Mouse (Mus musculus): ENCODE data around the gene Cckbr.
"Not testable (repeated sequence)": the region's sequence is repeated elsewhere in the genome, so short reads cannot be mapped to it uniquely, and the experiment has no call there.

Cckbr gene

DNA sequence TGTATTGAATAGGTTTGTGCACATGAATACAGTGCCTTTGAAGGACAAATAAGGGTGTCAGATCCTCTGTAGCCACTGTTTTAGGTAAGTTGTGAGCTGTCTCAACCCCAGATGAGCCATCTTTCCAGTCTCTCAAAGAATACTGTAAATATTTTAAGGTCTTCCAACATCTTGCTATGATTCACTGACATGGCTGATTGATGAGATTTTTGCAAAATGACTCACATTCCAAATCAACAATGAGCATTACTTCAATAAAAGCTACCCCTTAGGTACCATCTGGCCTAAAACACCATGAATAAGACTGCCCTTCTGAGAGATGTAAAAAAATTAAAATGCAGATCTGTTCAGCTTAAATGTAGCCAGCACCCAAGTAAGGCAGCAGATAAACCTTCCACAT, 33.0 kb downstream of the Cckbr start:
- Histone ChIP-seq H3K9me3 (ENCODE audit: low read length) (no peaks in the 10 kb centered on the region), H3K4me3 (replicated peaks; ENCODE audit: low read length) (no peak overlapping the region), H3K27me3 (ENCODE audit: insufficient read depth, low read length) (no peaks in the 10 kb centered on the region), H3K4me1 (replicated peaks; ENCODE audit: low read depth, low read length) (no peaks in the 10 kb centered on the region), H3K36me3 (ENCODE audit: insufficient read depth, low read length) (no peaks in the 10 kb centered on the region)
- no peak for TF ChIP-seq NANOG (IDR thresholded peaks at IDR 0.05; ENCODE audit: borderline replicate concordance, low read length)
- no peak for TF ChIP-seq POU5F1 (IDR thresholded peaks at IDR 0.05; ENCODE audit: borderline replicate concordance, low read length)
- TF ChIP-seq CTCF (conservative IDR thresholded peaks at IDR 0.05; ENCODE audit: low read length) = no peak

DNA sequence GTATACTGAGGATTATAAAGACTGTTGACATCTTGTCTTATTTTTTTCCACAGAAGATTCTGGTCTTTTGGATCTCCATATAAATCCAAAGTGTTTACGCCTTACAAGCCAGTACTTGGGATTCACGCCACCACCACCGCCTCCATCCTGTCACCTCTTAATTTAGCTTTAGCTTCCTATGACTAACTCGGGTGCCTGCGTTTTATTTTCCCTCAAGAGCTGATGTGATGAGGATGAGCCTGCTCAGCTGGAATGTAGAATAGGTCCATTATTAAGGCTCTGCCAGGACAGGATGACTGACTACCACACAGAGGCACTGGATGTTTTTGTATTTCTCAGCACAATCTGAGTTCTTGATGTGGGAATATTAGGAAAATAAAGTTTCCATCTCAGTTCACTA, 40.0 kb downstream of the Cckbr start:
- H3K27me3 ChIP-seq (ENCODE audit: insufficient read depth, low read length); H3K4me1 ChIP-seq (replicated peaks; ENCODE audit: low read depth, low read length); H3K36me3 ChIP-seq (ENCODE audit: insufficient read depth, low read length); H3K9me3 ChIP-seq (ENCODE audit: low read length); H3K4me3 ChIP-seq (replicated peaks; ENCODE audit: low read length): not testable (repeated sequence)

GRCm38 (mm10) chr7:105472607-105473006, 47.1 kb downstream of the Cckbr start:
- Histone ChIP-seq H3K36me3 (ENCODE audit: insufficient read depth, low read length) (no peaks in the 10 kb centered on the region), H3K4me1 (replicated peaks; ENCODE audit: low read depth, low read length) (no peaks in the 10 kb centered on the region)
- TF ChIP-seq POU5F1 (IDR thresholded peaks at IDR 0.05; ENCODE audit: borderline replicate concordance, low read length) (no peak), CTCF (conservative IDR thresholded peaks at IDR 0.05; ENCODE audit: low read length) (no peak)

GRCm38 (mm10) chr7:105474771-105475315, 49.3 kb downstream of the Cckbr start:
- Histone ChIP-seq H3K4me1 (replicated peaks; ENCODE audit: low read depth, low read length) (peaks cover 3% of the 10 kb centered on the region), H3K4me3 (replicated peaks; ENCODE audit: low read length) (no peak overlapping the region), H3K9me3 (ENCODE audit: low read length) (no peaks in the 10 kb centered on the region), H3K36me3 (ENCODE audit: insufficient read depth, low read length) (no peaks in the 10 kb centered on the region), H3K27me3 (ENCODE audit: insufficient read depth, low read length) (peaks cover 8% of the 10 kb centered on the region)
- TF ChIP-seq NANOG (IDR thresholded peaks at IDR 0.05; ENCODE audit: borderline replicate concordance, low read length) (no peak), CTCF (conservative IDR thresholded peaks at IDR 0.05; ENCODE audit: low read length) (no peak), POU5F1 (IDR thresholded peaks at IDR 0.05; ENCODE audit: borderline replicate concordance, low read length) (no peak)

More at GRCm38 (mm10) chr7:105472607-105473006, 47.1 kb downstream of the Cckbr start:
- Histone ChIP-seq H3K27me3 (ENCODE audit: insufficient read depth, low read length) (no peaks in the 10 kb centered on the region; the same call in 1 of the 2 replicates), H3K9me3 (ENCODE audit: low read length) (no peaks in the 10 kb centered on the region), H3K4me3 (replicated peaks; ENCODE audit: low read length) (no peak overlapping the region)

DNA sequence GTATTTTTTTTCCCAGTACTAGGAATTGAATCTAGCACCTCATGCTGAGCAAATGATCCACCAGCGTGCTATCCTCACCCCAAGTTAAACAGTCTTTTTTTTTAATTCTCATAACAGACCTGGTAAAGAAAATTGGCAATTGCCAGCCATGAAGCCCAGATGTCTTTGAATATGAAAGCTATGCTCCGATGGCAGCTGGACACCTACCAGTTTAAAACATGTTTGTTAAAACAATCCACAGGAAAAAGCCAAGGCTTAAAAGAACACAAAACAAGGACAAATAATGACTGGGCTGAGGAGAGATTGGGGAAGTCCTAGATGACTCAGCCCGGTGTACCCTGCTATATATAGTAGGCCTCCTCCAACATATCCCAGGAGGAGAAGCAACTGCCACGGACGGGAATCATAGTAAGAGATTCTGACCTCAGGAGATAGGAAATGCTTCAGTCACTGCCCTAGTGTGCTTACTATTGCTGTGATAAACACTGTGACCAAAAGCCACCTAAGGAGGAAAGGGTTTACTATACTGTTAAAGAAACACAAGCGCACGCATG, 49.9 kb downstream of the Cckbr start:
- Histone ChIP-seq H3K27me3 (ENCODE audit: insufficient read depth, low read length) (peaks cover 14% of the 10 kb centered on the region), H3K9me3 (ENCODE audit: low read length) (no peaks in the 10 kb centered on the region), H3K36me3 (ENCODE audit: insufficient read depth, low read length) (no peaks in the 10 kb centered on the region), H3K4me3 (replicated peaks; ENCODE audit: low read length) (no peak overlapping the region), H3K4me1 (replicated peaks; ENCODE audit: low read depth, low read length) (peaks cover 9% of the 10 kb centered on the region)
- TF ChIP-seq CTCF (conservative IDR thresholded peaks at IDR 0.05; ENCODE audit: low read length) (no peak), POU5F1 (IDR thresholded peaks at IDR 0.05; ENCODE audit: borderline replicate concordance, low read length) (no peak), NANOG (IDR thresholded peaks at IDR 0.05; ENCODE audit: borderline replicate concordance, low read length) (no peak)

- Histone ChIP-seq H3K4me3 (replicated peaks; ENCODE audit: low read length) (no peak overlapping the region), H3K4me1 (replicated peaks; ENCODE audit: low read depth, low read length) (peaks cover 21% of the 10 kb centered on the region), H3K36me3 (ENCODE audit: insufficient read depth, low read length) (no peaks in the 10 kb centered on the region), H3K27me3 (ENCODE audit: insufficient read depth, low read length) (peaks cover 28% of the 10 kb centered on the region), H3K9me3 (ENCODE audit: low read length) (no peaks in the 10 kb centered on the region)
- TF ChIP-seq POU5F1 (IDR thresholded peaks at IDR 0.05; ENCODE audit: borderline replicate concordance, low read length) (no peak), CTCF (conservative IDR thresholded peaks at IDR 0.05; ENCODE audit: low read length) (no peak), NANOG (IDR thresholded peaks at IDR 0.05; ENCODE audit: borderline replicate concordance, low read length) (no peak)
These were observed 51.3 kb downstream of the Cckbr start for GRCm38 (mm10) chr7:105476683-105477432.

- peaks cover 33% of the 10 kb centered on the region for H3K27me3 ChIP-seq (ENCODE audit: insufficient read depth, low read length)
- H3K4me1 ChIP-seq (replicated peaks; ENCODE audit: low read depth, low read length) = peaks cover 26% of the 10 kb centered on the region
- H3K4me3 ChIP-seq (replicated peaks; ENCODE audit: low read length) = no peak overlapping the region
- no peaks in the 10 kb centered on the region for H3K36me3 ChIP-seq (ENCODE audit: insufficient read depth, low read length)
- TF ChIP-seq POU5F1 (IDR thresholded peaks at IDR 0.05; ENCODE audit: borderline replicate concordance, low read length) (no peak), CTCF (conservative IDR thresholded peaks at IDR 0.05; ENCODE audit: low read length) (no peak), NANOG (IDR thresholded peaks at IDR 0.05; ENCODE audit: borderline replicate concordance, low read length) (no peak)
- H3K9me3 ChIP-seq (ENCODE audit: low read length) = no peaks in the 10 kb centered on the region
These were observed 51.8 kb downstream of the Cckbr start for GRCm38 (mm10) chr7:105477433-105477700.

DNA sequence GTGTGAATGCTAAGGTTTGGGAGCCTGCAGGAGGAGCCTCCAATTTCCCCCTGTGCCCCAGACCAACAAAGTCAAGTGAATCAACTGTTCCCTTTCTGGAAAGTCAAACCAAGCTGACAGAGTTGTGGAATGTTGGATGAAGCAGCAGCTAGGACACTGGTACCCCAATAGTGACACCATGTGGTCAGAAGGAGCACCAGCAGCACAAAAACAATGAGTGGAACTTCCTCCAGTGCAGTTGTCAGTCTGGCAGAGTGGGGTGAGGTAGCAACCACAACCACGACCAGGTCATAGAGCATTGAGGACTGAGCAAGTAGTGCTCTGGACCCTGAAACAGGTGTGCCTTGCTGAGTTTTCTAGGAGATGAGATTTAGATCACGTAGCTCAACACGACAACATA, 52.3 kb downstream of the Cckbr start:
- Histone ChIP-seq H3K27me3 (ENCODE audit: insufficient read depth, low read length) (peaks cover 38% of the 10 kb centered on the region), H3K9me3 (ENCODE audit: low read length) (no peaks in the 10 kb centered on the region), H3K4me3 (replicated peaks; ENCODE audit: low read length) (no peak overlapping the region), H3K4me1 (replicated peaks; ENCODE audit: low read depth, low read length) (peaks cover 31% of the 10 kb centered on the region), H3K36me3 (ENCODE audit: insufficient read depth, low read length) (no peaks in the 10 kb centered on the region)
- TF ChIP-seq CTCF (conservative IDR thresholded peaks at IDR 0.05; ENCODE audit: low read length) (peak; percentile 70), POU5F1 (IDR thresholded peaks at IDR 0.05; ENCODE audit: borderline replicate concordance, low read length) (no peak)

- Histone ChIP-seq H3K9me3 (ENCODE audit: low read length) (no peaks in the 10 kb centered on the region), H3K4me1 (replicated peaks; ENCODE audit: low read depth, low read length) (peaks cover 33% of the 10 kb centered on the region), H3K4me3 (replicated peaks; ENCODE audit: low read length) (no peak overlapping the region), H3K27me3 (ENCODE audit: insufficient read depth, low read length) (peaks cover 43% of the 10 kb centered on the region), H3K36me3 (ENCODE audit: insufficient read depth, low read length) (no peaks in the 10 kb centered on the region)
- TF ChIP-seq NANOG (IDR thresholded peaks at IDR 0.05; ENCODE audit: borderline replicate concordance, low read length) (no peak), CTCF (conservative IDR thresholded peaks at IDR 0.05; ENCODE audit: low read length) (no peak), POU5F1 (IDR thresholded peaks at IDR 0.05; ENCODE audit: borderline replicate concordance, low read length) (no peak)
These were observed 52.8 kb downstream of the Cckbr start for GRCm38 (mm10) chr7:105478344-105478743.

All from E14TG2a.4 (cell line).